Mouse (Mus musculus) C2C12 (cell line): ENCODE results near the gene Lexm. TPM values are rescaled to one million over a fixed set of nuclear protein-coding genes. Genes with fewer than 3 reads are reported as not detected.

Experiments
- H3K27me3 ChIP-seq: one replicate; pipeline ENCODE4 v1.6.1; 2011; ENCODE audit not compliant: control insufficient read depth, insufficient read depth, insufficient read length
- H3K36me3 ChIP-seq: one replicate; pipeline ENCODE4 v1.6.1; 2011; ENCODE audit not compliant: control insufficient read depth, insufficient read depth
- H3K4me3 ChIP-seq: one replicate; pipeline ENCODE4 v1.5.1; 2011; ENCODE audit warnings: mild to moderate bottlenecking, control low read depth; ENCODE audit not compliant: poor library complexity, insufficient read depth, severe bottlenecking
- H3K79me2 ChIP-seq: one replicate; pipeline ENCODE4 v1.6.1; 2011; ENCODE audit not compliant: control insufficient read depth, insufficient read depth
- H3K79me3 ChIP-seq: one replicate; pipeline ENCODE4 v1.6.1; 2011; ENCODE audit warnings: low read depth, control low read depth
- H3ac ChIP-seq: one replicate; pipeline ENCODE3; 2011; ENCODE audit warnings: low read depth; ENCODE audit not compliant: control insufficient read depth, insufficient read length
- CEBPB ChIP-seq: IDR thresholded peaks from one replicate; pipeline ENCODE4 v1.6.1; 2011; ENCODE audit warnings: low read depth, mild to moderate bottlenecking, control low read depth, moderate library complexity
- CTCF ChIP-seq: IDR thresholded peaks from one replicate; pipeline ENCODE4 v1.5.1; 2011; ENCODE audit not compliant: control insufficient read depth, insufficient read depth, insufficient read length
- FOSL1 ChIP-seq: IDR thresholded peaks from one replicate; pipeline ENCODE4 v1.8.0; 2011; ENCODE audit warnings: mild to moderate bottlenecking, low read length; ENCODE audit not compliant: poor library complexity, insufficient read depth, severe bottlenecking
- MAX ChIP-seq: IDR thresholded peaks from one replicate; pipeline ENCODE4 v1.6.1; 2011; ENCODE audit warnings: mild to moderate bottlenecking, control low read depth
- MYOD1 ChIP-seq: IDR thresholded peaks from one replicate; pipeline ENCODE4 v1.6.1; 2011; ENCODE audit warnings: low read depth; ENCODE audit not compliant: control insufficient read depth, insufficient read length
- MYOG ChIP-seq: IDR thresholded peaks from one replicate; pipeline ENCODE4 v1.6.1; 2011; ENCODE audit not compliant: control insufficient read depth, insufficient read length; ENCODE audit errors: extremely low read depth
- USF1 ChIP-seq: IDR thresholded peaks from one replicate; pipeline ENCODE4 v1.6.1; 2011; ENCODE audit warnings: low read depth, mild to moderate bottlenecking, control low read depth, moderate library complexity
- polyA plus RNA-seq: library from polyadenylated mRNA; unstranded; fragments of >200 nt; fragmentation: generic; extraction: Trizol; gene quantifications from one replicate; pipeline ENCODE4 v1.2.1, GENCODE M21; 2012; ENCODE audit warnings: missing spikeins

Gene Lexm
- polyA plus RNA-seq, 1 experiment, result not detected

DNA sequence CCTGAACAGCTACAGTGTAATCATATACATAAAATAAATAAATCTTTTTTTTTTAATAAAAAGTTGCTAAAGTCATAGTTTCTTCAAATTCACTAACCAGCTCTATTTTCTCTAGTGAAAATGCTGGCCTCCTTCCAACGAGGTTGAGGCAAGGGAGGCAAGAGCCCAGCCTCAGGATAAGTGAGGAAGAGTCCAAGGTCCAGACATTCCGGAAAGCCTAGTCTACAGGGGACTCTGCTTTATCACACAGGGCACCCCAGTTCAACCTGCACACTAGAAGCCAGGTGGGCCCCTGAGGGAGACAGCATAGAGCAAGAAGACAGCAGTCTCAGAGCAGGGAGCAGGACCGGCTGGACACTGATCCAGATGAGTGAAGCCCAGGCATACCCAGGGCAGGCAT lies 4.4 kb upstream of the Lexm start:
- no peak overlapping the region for H3K4me3 ChIP-seq
- H3K27me3 ChIP-seq, result peaks cover 50% of the 10 kb centered on the region
- TF ChIP-seq MYOD1, result no peak
- no peak for TF ChIP-seq MYOG
- H3K36me3 ChIP-seq, result no peaks in the 10 kb centered on the region
- no peaks in the 10 kb centered on the region for H3K79me3 ChIP-seq
- no peak overlapping the region for H3ac ChIP-seq
- no peaks in the 10 kb centered on the region for H3K79me2 ChIP-seq

DNA sequence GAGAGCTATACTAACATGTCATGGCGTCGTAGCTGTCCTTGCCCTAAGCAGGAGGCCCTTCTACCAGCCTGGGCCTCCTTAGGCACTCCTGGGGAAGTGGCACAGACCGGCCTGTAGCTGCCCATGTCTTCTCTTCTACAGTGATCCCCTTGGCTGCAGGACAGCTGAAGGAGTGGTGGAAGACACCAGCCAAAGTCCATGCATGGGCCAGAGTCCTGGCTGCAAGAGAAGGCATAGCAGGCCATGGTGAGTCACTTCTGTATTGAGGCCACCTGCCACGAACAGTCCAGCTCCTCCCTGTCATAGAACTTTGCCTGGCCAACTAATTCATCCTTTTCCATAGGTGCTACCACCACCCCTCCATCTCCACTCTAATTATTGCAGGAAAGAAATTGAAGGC lies 1.9 kb upstream of the Lexm start:
- no peak for TF ChIP-seq CEBPB
- no peak for TF ChIP-seq FOSL1
- TF ChIP-seq MYOD1, result no peak
- TF ChIP-seq USF1, result no peak
- no peak for TF ChIP-seq MYOG
- TF ChIP-seq MAX, result no peak
- TF ChIP-seq CTCF, result no peak
- no peak overlapping the region for H3K4me3 ChIP-seq
- H3ac ChIP-seq, result no peak overlapping the region
- no peaks in the 10 kb centered on the region for H3K79me2 ChIP-seq
- peaks cover 26% of the 10 kb centered on the region for H3K27me3 ChIP-seq
- H3K79me3 ChIP-seq, result no peaks in the 10 kb centered on the region
- H3K36me3 ChIP-seq, result no peaks in the 10 kb centered on the region

DNA sequence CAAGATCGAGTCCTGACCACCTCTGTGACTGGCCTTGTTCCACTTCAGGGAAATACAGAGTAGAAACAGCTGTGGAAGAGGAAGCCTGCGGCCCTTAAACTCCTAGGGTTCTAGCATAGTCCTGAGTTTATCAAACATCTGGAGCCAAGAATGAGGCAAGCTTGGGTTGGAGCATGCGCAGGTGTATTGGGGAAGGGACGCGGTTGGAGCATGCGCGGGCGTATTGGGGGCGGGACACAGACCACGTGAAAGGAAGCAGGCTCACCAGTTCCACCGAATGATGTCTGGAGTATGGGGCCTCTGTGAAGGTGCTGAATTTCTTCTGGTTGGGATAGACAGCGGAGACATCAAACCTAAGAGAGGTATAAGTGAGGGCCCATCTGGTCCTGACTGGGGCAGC lies 1.4 kb downstream of the Lexm start:
- Histone ChIP-seq H3ac (no peak overlapping the region), H3K36me3 (no peaks in the 10 kb centered on the region), H3K4me3 (no peak overlapping the region), H3K79me3 (no peaks in the 10 kb centered on the region), H3K27me3 (no peaks in the 10 kb centered on the region), H3K79me2 (no peaks in the 10 kb centered on the region)
- TF ChIP-seq MYOG, result no peak
- no peak for TF ChIP-seq FOSL1
- TF ChIP-seq USF1, result no peak
- TF ChIP-seq MAX, result no peak
- no peak for TF ChIP-seq CEBPB
- no peak for TF ChIP-seq CTCF

- H3ac ChIP-seq, result no peak overlapping the region
- H3K4me3 ChIP-seq, result no peak overlapping the region
Measured at GRCm38 (mm10) chr4:106614881-106615280, 2.2 kb downstream of the Lexm start.

GRCm38 (mm10) chr4:106614180-106614797 lies 2.8 kb downstream of the Lexm start:
- no peak overlapping the region for H3K4me3 ChIP-seq
- no peaks in the 10 kb centered on the region for H3K79me2 ChIP-seq
- H3K27me3 ChIP-seq, result no peaks in the 10 kb centered on the region
- no peaks in the 10 kb centered on the region for H3K36me3 ChIP-seq
- H3K79me3 ChIP-seq, result no peaks in the 10 kb centered on the region
- peak; percentile 81 for TF ChIP-seq CTCF
- no peak for TF ChIP-seq USF1
- peak; percentile 77 for TF ChIP-seq CEBPB
- H3ac ChIP-seq, result no peak overlapping the region

More at GRCm38 (mm10) chr4:106614881-106615280, 2.2 kb downstream of the Lexm start:
- TF ChIP-seq CEBPB (no peak), MAX (no peak), MYOD1 (no peak), FOSL1 (no peak), USF1 (no peak), MYOG (no peak), CTCF (no peak)
- no peaks in the 10 kb centered on the region for H3K27me3 ChIP-seq
- no peaks in the 10 kb centered on the region for H3K36me3 ChIP-seq
- no peaks in the 10 kb centered on the region for H3K79me2 ChIP-seq
- no peaks in the 10 kb centered on the region for H3K79me3 ChIP-seq

DNA sequence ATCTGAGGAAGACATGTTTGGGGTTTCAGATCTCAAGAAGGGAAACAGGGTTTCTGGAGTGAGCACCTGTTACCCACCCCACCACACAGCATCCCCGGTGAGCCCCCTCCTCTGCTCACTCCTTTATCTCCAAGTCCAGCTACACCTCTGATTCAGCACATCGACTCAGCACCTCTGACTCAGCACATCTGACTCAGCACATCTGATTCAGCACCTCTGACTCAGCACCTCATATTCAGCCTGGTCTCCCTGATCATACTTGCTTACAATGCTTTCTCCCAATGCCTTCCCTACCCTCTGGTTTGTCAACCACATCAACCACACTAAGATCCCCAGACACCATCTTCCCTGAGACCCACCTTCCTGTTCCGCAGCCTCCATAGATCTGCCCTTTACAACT lies 3.5 kb downstream of the Lexm start:
- Histone ChIP-seq H3K4me3 (no peak overlapping the region), H3K36me3 (no peaks in the 10 kb centered on the region), H3K79me3 (no peaks in the 10 kb centered on the region), H3K79me2 (no peaks in the 10 kb centered on the region), H3ac (no peak overlapping the region), H3K27me3 (no peaks in the 10 kb centered on the region)
- TF ChIP-seq MYOD1 (no peak), CTCF (no peak), CEBPB (no peak), FOSL1 (no peak), USF1 (no peak), MYOG (no peak), MAX (no peak)
